Mouse (Mus musculus): ENCODE data around the gene Itgb5. TPM values are rescaled to one million over a fixed set of nuclear protein-coding genes. Genes with fewer than 3 reads are reported as not detected.

The Itgb5 gene
- polyA plus RNA-seq, 1 experiment from 2014 or later = 61.4 TPM

DNA sequence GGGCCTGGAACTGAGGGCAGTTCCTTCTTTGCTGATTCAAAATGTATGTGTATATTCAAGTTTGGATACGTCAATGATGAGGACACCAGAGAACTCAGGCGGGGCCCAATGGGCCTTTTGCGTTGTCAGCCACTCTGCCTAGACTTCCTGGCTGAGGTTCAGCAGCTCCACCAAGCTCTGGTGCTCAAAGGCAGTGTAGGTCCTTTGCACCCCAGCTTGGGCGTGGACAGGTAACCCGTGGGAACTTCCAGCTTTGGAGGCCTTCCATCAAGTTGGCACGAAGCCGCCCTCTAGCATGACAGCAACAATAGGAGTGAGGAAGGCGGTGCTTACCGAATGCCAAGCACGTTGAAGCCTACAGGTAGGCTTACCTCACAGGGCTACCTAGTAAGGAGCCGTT is 103.9 kb downstream of the Itgb5 start:
- no peaks in the 10 kb centered on the region for H3K9me3 ChIP-seq (replicated peaks)
- WGBS = 93% methylated on average over 11 of the region's 11 CpGs
- H3K36me3 ChIP-seq = no peaks in the 10 kb centered on the region
- peak overlapping the region; percentile 76; the same call in 1 of the 2 replicates for H3K27ac ChIP-seq
- no peak overlapping the region for H3K4me3 ChIP-seq
- H3K4me1 ChIP-seq (replicated peaks) = peaks cover 91% of the 10 kb centered on the region
- H3K4me2 ChIP-seq = no peak overlapping the region
- H3K27me3 ChIP-seq = no peaks in the 10 kb centered on the region
- no peak for ATAC-seq (replicated peaks; ENCODE audit: insufficient number of reproducible peaks, insufficient read depth, low FRiP score, low read depth)
- no peak overlapping the region for H3K9ac ChIP-seq

DNA sequence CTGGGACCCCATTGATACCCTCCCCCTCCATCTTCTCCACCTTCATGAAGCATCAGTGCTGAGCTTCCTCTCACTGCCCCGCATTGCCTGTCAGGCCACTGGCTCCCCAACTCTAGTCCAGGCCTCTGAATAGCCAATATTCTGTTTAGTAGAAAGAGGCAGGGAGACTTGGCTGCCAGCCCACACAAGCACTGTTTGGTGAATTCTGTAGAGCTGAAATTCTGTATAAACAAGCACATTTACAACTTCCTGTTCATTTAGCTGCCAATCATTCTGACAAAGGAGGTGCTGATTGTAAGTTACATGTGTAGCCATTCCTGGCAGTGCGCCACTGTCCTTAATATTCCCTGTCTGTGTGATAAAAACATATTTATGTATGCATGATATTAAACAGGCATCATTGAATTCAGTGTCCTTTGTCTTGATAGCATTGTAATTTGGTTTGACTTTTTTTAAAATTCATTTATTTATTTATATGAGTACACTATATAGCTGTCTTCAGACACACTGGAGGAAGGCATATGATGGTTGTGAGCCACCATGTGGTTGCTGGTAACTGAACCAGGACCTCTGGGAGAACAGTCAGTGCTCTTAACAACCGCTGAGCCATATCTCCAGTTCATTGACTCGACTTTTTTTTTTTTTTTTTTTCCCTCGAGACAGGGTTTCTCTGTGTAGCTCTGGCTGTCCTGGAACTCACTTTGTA is 105.4 kb downstream of the Itgb5 start:
- H3K27me3 ChIP-seq = no peaks in the 10 kb centered on the region
- no peaks in the 10 kb centered on the region for H3K9me3 ChIP-seq (replicated peaks)
- peak overlapping the region; percentile 76 for H3K27ac ChIP-seq
- H3K4me3 ChIP-seq = no peak overlapping the region
- H3K9ac ChIP-seq = 0 out of 2 replicates have a peak overlapping the region, but pooled peaks have one; percentile 18
- ATAC-seq (replicated peaks; ENCODE audit: insufficient number of reproducible peaks, insufficient read depth, low FRiP score, low read depth) = no peak
- H3K4me1 ChIP-seq (replicated peaks) = peaks cover 91% of the 10 kb centered on the region
- H3K4me2 ChIP-seq = no peak overlapping the region
- WGBS = 40% methylated on average over 5 of the region's 5 CpGs
- H3K36me3 ChIP-seq = no peaks in the 10 kb centered on the region

DNA sequence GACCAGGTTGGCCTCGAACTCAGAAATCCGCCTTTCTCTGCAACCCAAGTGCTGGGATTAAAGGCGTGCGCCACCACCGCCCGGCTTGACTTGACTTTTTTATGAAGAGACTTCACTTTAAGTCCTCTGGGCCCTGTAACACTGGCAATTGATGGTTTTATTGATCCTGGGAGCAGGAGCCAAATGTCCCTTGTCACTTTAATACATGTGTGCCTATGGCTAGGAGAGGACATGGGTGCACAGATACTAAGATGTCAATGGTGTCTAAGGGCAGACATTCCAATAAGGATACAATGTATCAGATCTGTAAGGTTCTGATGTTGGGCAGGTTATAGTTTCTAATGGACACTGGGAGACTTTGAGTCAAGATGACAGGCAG is 105.9 kb downstream of the Itgb5 start:
- Histone ChIP-seq H3K4me3 (no peak overlapping the region), H3K27me3 (no peaks in the 10 kb centered on the region), H3K4me1 (replicated peaks) (peaks cover 93% of the 10 kb centered on the region), H3K9ac (no peak overlapping the region), H3K27ac (peak overlapping the region; percentile 76), H3K4me2 (no peak overlapping the region), H3K9me3 (replicated peaks) (no peaks in the 10 kb centered on the region), H3K36me3 (no peaks in the 10 kb centered on the region)
- ATAC-seq (replicated peaks; ENCODE audit: insufficient number of reproducible peaks, insufficient read depth, low FRiP score, low read depth) = no peak
- 91% methylated on average over 6 of the region's 6 CpGs for WGBS

DNA sequence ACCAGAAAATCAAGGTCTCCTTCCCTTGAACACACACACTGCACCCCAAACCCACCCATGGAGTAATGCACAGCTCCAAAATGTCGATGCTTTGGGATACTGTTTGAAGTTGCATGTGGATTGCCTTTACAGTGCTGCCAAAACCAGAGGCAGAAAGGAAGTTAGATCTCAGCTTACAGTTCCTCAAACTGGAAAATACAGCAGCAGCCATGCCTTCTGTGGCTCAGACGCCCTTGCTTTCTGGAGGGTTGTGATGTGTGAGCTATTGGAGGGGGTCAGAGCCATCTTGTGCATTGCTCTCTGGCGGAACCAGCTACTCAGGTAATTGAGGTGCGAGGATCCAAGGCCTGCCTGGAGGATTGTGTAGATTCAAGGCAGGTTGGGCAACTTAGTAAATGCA is 107.4 kb downstream of the Itgb5 start:
- WGBS = 81% methylated on average over 4 of the region's 4 CpGs
- no peak overlapping the region for H3K4me3 ChIP-seq
- H3K4me2 ChIP-seq = no peak overlapping the region
- H3K27me3 ChIP-seq = no peaks in the 10 kb centered on the region
- peak overlapping the region; percentile 91 for H3K27ac ChIP-seq
- no peak overlapping the region for H3K9ac ChIP-seq
- ATAC-seq (replicated peaks; ENCODE audit: insufficient number of reproducible peaks, insufficient read depth, low FRiP score, low read depth) = no peak
- peaks cover 96% of the 10 kb centered on the region for H3K4me1 ChIP-seq (replicated peaks)
- no peaks in the 10 kb centered on the region for H3K9me3 ChIP-seq (replicated peaks)
- H3K36me3 ChIP-seq = no peaks in the 10 kb centered on the region

DNA sequence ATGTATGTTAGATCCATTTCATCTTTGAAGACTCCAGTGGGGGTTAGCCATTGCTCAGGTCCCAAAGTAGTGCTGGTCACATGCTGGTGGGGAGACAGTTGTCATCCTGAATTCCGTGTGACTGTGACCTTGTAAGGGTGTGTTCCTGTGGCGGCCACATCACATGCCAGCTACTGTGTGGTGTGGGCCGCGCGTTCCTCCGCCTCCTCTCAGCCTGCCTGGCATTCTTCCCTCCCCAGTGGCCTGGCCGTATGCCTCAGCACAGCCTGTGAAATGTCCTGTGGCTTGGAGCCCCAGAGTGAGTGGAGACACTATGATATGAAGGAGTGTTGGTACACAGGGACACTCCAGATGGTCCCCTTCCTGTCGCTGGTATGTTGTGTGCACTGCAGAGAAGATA is 108.1 kb downstream of the Itgb5 start:
- peak overlapping the region; percentile 91 for H3K27ac ChIP-seq
- peaks cover 96% of the 10 kb centered on the region for H3K4me1 ChIP-seq (replicated peaks)
- no peaks in the 10 kb centered on the region for H3K9me3 ChIP-seq (replicated peaks)
- WGBS = 21% methylated on average over 8 of the region's 8 CpGs
- H3K4me2 ChIP-seq = no peak overlapping the region
- no peak overlapping the region for H3K4me3 ChIP-seq
- H3K27me3 ChIP-seq = no peaks in the 10 kb centered on the region
- peak; percentile 82 for ATAC-seq (replicated peaks; ENCODE audit: insufficient number of reproducible peaks, insufficient read depth, low FRiP score, low read depth)
- H3K36me3 ChIP-seq = no peaks in the 10 kb centered on the region
- H3K9ac ChIP-seq = no peak overlapping the region

DNA sequence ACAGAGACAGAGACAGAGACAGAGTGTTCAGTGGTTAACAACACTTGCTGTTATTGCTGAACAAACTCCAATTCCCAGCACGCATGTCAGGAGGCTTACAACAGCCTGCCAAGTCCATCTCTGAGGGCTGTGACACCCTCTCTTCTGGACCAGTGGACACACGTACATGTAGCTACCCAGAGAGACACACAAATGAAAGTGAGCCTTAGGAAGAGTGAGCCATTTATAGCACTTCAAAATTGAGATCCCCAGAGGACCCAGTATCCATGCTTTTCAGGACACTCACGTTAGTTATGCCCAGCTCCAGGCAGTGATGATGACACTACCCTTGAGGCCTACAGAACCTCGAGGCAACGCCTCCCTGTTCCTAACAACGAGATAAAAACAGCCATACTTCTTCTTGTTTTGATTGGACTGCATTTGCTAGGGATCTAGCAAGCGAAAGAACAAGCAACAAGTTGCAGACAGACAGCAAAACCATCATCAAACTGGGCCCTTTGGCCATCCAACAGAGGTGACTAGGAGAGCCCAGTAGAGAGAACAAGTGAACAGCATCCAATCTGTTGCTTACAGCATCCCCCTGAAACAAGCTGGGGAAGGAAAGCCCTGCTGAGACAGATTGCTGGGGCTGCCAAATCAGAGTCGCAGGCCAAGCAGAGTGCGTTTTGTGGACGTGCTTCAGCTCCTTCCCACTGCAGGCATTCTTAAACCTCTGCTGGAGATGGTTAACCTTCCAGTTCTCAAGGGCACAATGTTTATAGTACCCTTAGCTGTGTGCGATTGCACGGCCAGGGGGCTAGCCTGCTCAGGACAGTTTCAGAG is 109.1 kb downstream of the Itgb5 start:
- Histone ChIP-seq H3K9ac (no peak overlapping the region), H3K4me1 (replicated peaks) (peaks cover 94% of the 10 kb centered on the region), H3K36me3 (no peaks in the 10 kb centered on the region; the same call in 1 of the 2 replicates), H3K9me3 (replicated peaks) (no peaks in the 10 kb centered on the region), H3K27ac (peak overlapping the region; percentile 91), H3K27me3 (no peaks in the 10 kb centered on the region), H3K4me3 (no peak overlapping the region), H3K4me2 (no peak overlapping the region)
- 32% methylated on average over 12 of the region's 12 CpGs for WGBS
- ATAC-seq (replicated peaks; ENCODE audit: insufficient number of reproducible peaks, insufficient read depth, low FRiP score, low read depth) = no peak

DNA sequence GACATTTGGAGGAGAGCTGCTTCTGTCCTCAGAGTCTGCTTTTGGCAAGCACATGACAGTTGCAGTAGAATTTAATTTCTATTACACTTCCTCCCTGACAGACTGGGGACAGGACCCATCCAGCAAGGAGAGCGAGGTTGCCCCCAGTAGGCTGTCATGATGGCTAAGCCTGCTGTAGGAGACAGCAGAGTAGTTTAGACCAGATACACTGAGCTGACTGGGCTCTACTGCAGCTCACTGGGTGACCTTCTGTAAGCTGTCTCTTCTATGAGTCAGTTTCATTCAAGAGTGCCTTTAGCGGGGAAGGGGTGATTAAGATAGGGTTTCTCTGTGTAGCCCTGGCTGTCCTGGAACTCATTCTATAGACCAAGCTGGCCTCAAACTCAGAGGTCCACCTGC is 109.7 kb downstream of the Itgb5 start:
- WGBS = 43% methylated on average over 2 of the region's 2 CpGs
- no peak overlapping the region for H3K9ac ChIP-seq
- H3K9me3 ChIP-seq (replicated peaks) = no peaks in the 10 kb centered on the region
- no peaks in the 10 kb centered on the region for H3K27me3 ChIP-seq
- peak overlapping the region; percentile 91 for H3K27ac ChIP-seq
- H3K4me1 ChIP-seq (replicated peaks) = peaks cover 94% of the 10 kb centered on the region
- no peak for ATAC-seq (replicated peaks; ENCODE audit: insufficient number of reproducible peaks, insufficient read depth, low FRiP score, low read depth)
- H3K4me2 ChIP-seq = no peak overlapping the region
- H3K4me3 ChIP-seq = no peak overlapping the region
- H3K36me3 ChIP-seq = no peaks in the 10 kb centered on the region; the same call in 1 of the 2 replicates

DNA sequence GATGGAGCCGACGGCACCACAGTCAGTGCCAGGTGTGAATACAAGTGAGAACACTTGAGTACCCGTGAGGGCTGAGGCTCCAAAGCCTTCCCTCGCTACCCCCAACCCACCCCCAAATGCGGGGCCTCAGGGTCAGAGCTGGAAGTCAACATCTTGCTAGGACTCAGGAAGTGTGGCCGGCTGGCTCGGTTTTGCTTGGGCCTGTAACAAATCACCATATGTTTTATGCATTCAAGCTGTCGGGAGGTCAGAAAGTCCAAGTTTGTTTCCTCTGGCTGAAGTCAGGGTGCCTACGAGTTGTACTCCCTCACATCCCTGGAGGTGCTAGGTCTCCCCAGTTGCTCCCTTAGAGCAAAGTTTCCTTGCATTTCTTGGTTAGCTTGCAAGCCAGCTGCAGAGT is 110.2 kb downstream of the Itgb5 start:
- Histone ChIP-seq H3K4me3 (no peak overlapping the region), H3K4me2 (no peak overlapping the region), H3K27ac (peak overlapping the region; percentile 91), H3K9ac (no peak overlapping the region), H3K9me3 (replicated peaks) (no peaks in the 10 kb centered on the region), H3K4me1 (replicated peaks) (peaks cover 94% of the 10 kb centered on the region), H3K36me3 (no peaks in the 10 kb centered on the region; the same call in 1 of the 2 replicates), H3K27me3 (no peaks in the 10 kb centered on the region)
- no peak for ATAC-seq (replicated peaks; ENCODE audit: insufficient number of reproducible peaks, insufficient read depth, low FRiP score, low read depth)
- WGBS = 51% methylated on average over 9 of the region's 9 CpGs

DNA sequence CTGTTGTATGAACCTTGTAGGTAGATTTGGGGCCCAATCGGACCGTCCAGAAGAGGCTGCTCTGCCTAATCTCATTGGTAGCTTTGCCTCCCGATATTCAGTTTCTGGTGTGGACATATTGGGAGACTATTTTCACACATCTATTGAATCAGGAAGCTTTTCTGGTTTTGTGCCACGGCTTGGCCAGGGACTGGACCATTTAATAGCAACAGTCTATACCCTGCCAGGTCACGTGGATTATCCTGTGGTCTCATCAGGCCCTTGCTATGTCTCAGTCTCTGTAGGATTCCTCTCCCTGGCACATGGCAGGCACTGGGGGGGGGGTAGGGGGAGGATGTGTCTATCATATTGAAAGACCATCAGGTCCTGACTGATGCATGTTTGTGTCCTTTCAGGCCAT is 110.6 kb downstream of the Itgb5 start:
- H3K27me3 ChIP-seq = no peaks in the 10 kb centered on the region
- H3K27ac ChIP-seq = peak overlapping the region; percentile 91
- no peak for ATAC-seq (replicated peaks; ENCODE audit: insufficient number of reproducible peaks, insufficient read depth, low FRiP score, low read depth)
- H3K4me1 ChIP-seq (replicated peaks) = peaks cover 94% of the 10 kb centered on the region
- 70% methylated on average over 5 of the region's 5 CpGs for WGBS
- no peaks in the 10 kb centered on the region for H3K9me3 ChIP-seq (replicated peaks)
- no peak overlapping the region for H3K4me3 ChIP-seq
- no peaks in the 10 kb centered on the region; the same call in 1 of the 2 replicates for H3K36me3 ChIP-seq
- H3K4me2 ChIP-seq = no peak overlapping the region
- no peak overlapping the region for H3K9ac ChIP-seq

DNA sequence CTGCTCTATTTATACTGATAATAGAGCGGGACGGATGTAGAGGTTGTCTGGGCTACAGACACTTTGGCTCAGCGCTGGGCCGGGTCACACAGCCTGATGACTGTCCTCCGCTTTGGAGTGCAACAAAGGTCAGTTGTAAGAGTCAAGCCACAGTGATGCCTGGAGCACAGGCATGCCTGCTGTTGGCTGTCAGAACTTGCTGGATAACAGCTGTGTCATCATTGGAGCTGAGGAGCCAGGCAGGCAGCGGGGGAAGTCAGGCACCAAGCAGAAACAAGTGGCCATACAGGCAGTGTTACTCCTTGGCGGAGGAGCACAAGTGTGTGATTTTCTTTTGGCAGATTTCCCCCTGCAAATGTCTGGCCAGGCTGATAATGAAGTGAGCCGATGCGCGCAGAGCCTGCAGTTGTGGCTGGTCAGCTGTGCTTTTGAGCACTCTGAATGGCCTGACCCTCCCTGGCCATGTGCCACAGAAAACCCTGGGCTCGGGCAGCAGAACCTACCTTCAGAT is 111.9 kb downstream of the Itgb5 start:
- Histone ChIP-seq H3K27ac (peak overlapping the region; percentile 91), H3K4me3 (no peak overlapping the region), H3K27me3 (no peaks in the 10 kb centered on the region), H3K36me3 (no peaks in the 10 kb centered on the region; the same call in 1 of the 2 replicates), H3K9ac (peak overlapping the region; percentile 4; the same call in 1 of the 2 replicates), H3K9me3 (replicated peaks) (no peaks in the 10 kb centered on the region), H3K4me2 (peak overlapping the region; percentile 14; the same call in 1 of the 2 replicates), H3K4me1 (replicated peaks) (peaks cover 96% of the 10 kb centered on the region)
- peak; percentile 24 for ATAC-seq (replicated peaks; ENCODE audit: insufficient number of reproducible peaks, insufficient read depth, low FRiP score, low read depth)
- 10% methylated on average over 11 of the region's 11 CpGs for WGBS

DNA sequence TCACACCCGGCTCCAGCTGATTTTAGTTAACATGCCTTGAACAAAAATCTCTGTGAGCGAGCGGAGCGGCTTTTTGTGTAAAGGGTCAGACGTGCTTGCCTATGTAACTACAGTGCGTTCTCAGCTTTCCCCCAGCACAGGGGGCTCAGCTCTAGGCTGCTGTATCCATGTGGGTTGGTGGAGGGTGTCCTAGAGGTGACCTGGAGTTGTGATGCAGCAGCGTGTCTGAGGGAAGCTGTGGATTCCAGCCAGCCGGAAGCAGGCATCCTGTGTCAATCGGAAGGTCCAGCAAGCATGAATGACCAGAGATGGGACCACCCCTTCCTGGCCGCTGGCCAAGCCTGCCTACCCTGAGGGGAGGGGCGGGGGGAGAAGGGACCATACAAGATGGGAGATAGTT is 112.9 kb downstream of the Itgb5 start:
- no peak overlapping the region for H3K4me2 ChIP-seq
- H3K4me1 ChIP-seq (replicated peaks) = peaks cover 88% of the 10 kb centered on the region
- no peak overlapping the region for H3K9ac ChIP-seq
- WGBS = 47% methylated on average over 11 of the region's 11 CpGs
- H3K36me3 ChIP-seq = no peaks in the 10 kb centered on the region; the same call in 1 of the 2 replicates
- ATAC-seq (replicated peaks; ENCODE audit: insufficient number of reproducible peaks, insufficient read depth, low FRiP score, low read depth) = no peak
- H3K27ac ChIP-seq = peak overlapping the region; percentile 91
- no peak overlapping the region for H3K4me3 ChIP-seq
- H3K27me3 ChIP-seq = no peaks in the 10 kb centered on the region
- no peaks in the 10 kb centered on the region for H3K9me3 ChIP-seq (replicated peaks)
